Mouse (Mus musculus): ENCODE data around the gene Sptbn4.
A peak's percentile ranks its signal among the peaks of the same experiment; 100 is the strongest.

Gene Sptbn4

DNA sequence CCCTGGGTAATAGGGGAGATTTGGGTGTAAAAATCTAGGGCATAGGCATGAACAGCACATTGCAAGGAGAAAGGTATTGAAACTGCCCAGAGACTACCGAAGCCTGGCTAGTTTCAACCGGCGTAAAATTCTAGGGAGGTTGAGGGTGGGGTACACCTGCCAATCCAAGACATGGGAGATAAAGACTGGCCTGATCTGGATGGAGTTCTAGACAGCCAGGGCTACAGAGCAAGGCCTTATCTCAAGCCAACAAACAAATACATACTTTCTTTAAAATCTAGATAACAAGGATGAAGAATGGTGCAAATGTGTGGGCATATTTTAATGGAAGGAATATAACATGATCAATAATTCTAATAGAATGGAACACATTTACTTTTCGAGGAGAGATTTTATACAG is 92.7 kb downstream of the Sptbn4 start:
- no peak for DNase-seq (ENCODE audit: low spot score in 2 of 2)

DNA sequence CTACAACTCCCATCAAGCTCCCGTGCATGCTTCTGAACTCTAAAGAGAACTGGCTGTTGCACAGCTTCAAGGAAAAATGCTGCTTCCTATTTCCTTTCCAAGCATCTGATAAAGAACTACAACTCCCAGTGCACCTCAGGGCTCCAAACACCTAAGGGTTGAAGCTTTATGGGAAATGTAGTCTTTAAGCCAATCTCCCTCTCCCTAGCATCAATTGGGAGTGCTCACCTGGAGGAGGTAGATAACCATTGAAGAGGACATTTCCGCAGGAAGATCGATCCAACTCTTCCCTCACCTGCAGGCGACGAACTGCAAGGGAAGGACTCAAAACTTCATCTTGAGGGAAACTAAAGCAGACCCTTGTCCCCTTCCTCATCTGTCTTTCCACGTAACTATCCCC is 93.3 kb downstream of the Sptbn4 start:
- no peak for DNase-seq (ENCODE audit: low spot score in 2 of 2)

GRCm38 (mm10) chr7:27345444-27345843 is 102.0 kb downstream of the Sptbn4 start:
- no peak for DNase-seq (ENCODE audit: low spot score in 2 of 2)

GRCm38 (mm10) chr7:27342595-27342994 is 104.9 kb downstream of the Sptbn4 start:
- no peak for DNase-seq (ENCODE audit: low spot score in 2 of 2)

- DNase-seq (ENCODE audit: low spot score in 2 of 2), result no peak
Observed at GRCm38 (mm10) chr7:27339519-27339918, 108.0 kb downstream of the Sptbn4 start.

GRCm38 (mm10) chr7:27339114-27339513 is 108.4 kb downstream of the Sptbn4 start:
- DNase-seq (ENCODE audit: low spot score in 2 of 2), result no peak

DNA sequence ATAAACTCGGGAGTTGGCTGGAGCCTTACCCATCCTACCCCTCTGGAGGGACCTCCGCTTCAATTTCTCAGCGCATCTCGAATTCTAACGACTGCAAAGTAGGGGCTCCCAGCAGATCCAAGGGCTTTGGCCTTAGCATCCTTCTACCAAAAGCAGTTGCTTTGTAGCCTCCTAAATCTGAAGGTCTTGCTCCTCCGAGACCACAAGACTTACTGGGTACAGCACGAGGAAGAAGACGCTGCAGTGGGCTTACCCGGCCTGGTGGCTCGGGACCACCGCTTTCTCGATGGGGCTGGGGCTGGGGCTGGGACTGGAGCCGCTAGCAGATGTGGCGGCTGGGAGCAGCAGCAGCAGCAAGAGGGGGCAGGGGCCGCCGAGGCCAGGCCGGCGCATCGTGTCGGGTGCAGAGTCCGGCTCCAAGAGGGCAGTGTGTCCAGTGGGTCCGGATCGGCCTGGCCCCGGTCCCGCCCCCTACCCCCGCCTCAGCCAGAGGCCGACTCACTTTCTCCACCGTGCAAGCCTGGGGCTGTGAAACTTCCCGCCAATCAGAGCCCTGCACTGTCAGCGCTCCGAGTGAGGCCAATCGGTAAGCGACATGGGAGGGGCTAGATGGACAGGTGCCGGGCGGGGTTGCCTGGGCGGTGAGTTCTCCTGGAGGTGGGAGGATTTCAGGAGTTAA is 110.2 kb downstream of the Sptbn4 start, which contains the start of gene Ltbp4:
TSS of gene Ltbp4 (minus strand) at position 518 of the 679 bp plus-strand sequence.
- no peak for DNase-seq (ENCODE audit: low spot score in 2 of 2)

- DNase-seq (ENCODE audit: low spot score in 2 of 2), result peak; percentile 87 to 90
Observed at GRCm38 (mm10) chr7:27335928-27336823, 111.3 kb downstream of the Sptbn4 start.

- no peak for DNase-seq (ENCODE audit: low spot score in 2 of 2)
Observed at GRCm38 (mm10) chr7:27335011-27335720, 112.3 kb downstream of the Sptbn4 start.

GRCm38 (mm10) chr7:27334405-27334911 is 113.0 kb downstream of the Sptbn4 start:
- DNase-seq (ENCODE audit: low spot score in 2 of 2), result peak in 1 of 2 experiments; percentile 44

DNA sequence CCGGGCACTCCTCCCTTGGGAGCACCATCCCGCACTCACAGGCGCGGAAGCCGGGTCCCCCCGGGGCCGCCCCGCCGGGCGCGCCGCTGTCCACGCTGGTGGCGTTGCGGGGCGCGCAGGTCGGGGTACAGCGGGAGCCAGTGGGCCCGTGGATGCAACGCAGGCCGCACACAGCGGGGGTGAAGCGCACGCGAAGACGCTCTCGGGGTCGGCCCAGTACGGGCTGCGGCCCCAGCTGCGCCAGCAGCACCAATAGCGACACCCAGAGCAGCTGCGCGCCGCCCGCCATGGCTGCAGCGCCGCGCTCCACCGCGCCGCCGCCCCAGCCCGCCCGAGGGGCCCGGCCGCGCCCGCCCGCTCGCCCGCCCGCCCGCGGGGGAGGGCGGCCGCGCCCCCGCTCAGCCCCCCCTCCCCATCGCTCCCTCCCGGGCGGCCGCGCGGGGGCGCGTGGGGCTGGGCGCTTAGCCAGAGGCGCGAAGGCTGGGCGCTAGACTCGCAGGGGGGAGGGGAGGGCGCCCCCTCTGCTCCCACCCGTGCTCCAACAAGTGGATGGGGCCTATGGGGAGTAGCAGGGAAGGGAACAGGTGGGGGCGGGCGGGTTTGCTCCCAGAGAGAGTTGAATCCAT is 114.1 kb downstream of the Sptbn4 start:
- no peak for DNase-seq (ENCODE audit: low spot score in 2 of 2)

GRCm38 (mm10) chr7:27332353-27333199 is 114.9 kb downstream of the Sptbn4 start:
- DNase-seq (ENCODE audit: low spot score in 2 of 2), result peak; percentile 92 to 95

GRCm38 (mm10) chr7:27331854-27332253 is 115.6 kb downstream of the Sptbn4 start:
- no peak for DNase-seq (ENCODE audit: low spot score in 2 of 2)

GRCm38 (mm10) chr7:27331541-27331851 is 116.0 kb downstream of the Sptbn4 start:
- DNase-seq (ENCODE audit: low spot score in 2 of 2), result peak; percentile 48 to 51

DNA sequence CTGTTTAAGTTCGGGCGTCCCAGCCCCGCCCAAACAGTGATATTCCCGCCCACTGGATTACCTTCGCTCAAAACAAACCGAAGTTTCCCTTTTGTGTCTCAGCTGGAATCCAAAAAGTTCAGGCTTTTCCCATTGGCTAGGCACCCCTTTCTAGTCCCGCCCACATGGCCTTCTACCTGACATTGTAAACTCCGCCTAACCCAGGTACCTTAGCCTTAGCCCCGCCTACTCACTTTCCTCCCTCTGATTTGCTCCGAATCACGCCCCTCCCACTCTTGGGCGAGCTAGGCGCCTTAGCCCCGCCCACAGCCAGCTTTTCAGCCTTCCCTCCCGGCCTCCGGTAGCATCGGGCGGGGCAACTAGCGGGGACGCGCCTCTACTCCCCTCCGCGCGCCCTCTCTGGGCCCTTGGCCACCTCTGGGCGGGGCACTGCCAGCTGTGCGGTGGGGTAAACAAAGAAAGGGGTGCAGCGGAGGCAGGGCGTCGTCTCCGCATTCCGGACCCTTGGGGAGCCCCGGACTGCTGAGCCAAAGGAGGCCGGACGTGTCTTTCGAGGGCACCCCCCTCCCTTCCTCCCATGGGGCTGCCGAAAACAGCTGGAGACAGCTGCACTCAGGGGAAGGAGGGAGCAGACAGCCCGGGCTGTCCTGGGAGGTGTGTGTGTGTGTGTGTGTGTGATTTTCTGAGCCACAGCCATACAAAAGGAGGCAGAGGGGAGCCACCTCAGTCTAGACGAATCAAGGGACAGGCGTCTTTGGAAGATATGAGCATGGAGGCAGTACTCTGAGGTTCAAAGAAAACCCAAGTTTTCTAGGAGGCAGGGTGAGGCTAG is 116.6 kb downstream of the Sptbn4 start:
- peak; percentile 95 to 96 for DNase-seq (ENCODE audit: low spot score in 2 of 2)

GRCm38 (mm10) chr7:27329981-27330380 is 117.5 kb downstream of the Sptbn4 start:
- DNase-seq (ENCODE audit: low spot score in 2 of 2), result no peak

GRCm38 (mm10) chr7:27329326-27329947 is 118.0 kb downstream of the Sptbn4 start:
- peak; percentile 82 to 86 for DNase-seq (ENCODE audit: low spot score in 2 of 2)

DNA sequence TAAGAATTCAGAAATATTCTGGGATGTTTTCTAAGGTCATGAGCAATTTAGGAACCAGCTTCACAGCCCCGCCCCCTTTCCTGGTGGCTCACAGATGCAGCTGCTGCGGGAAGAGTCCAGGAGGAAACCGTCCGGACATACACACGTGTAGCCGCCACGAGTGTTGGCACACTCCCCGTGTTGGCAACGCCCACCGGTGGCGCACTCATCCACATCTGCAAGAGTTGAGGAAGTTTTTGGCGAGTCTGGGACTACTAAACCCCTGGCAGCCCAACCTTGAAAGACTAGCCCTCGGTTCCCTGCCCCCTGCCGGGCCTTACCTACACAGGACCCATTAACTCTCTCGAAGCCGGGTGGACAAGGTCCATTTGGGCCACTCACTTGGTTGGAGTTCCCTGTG is 118.8 kb downstream of the Sptbn4 start:
- DNase-seq (ENCODE audit: low spot score in 2 of 2), result peak; percentile 38 to 56

DNA sequence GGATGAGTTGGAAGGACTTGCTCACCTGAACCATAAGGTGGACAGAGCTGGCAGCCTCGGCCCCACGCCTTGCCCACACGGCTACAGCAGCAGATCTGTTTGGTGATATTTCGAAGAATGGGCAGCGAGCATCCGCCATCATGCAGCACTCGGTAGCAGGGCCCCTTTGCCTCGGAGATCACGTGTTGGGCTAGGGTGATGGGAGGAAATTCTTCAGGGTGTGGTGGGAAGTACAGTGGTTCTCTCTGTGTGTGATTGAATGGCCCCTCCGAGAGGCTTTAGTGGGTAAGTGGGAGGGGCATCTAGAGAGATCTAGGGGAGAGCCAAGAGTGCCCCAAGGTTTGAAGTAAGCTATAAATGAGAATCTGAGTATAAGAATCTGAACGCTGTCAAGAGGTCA is 119.3 kb downstream of the Sptbn4 start:
- DNase-seq (ENCODE audit: low spot score in 2 of 2), result no peak

All from urinary bladder, postnatal 36 days (tissue).